Mouse (Mus musculus) heart, embryonic 14.5 days (tissue): ENCODE data around the gene Il1f6. TPM values are rescaled to one million over a fixed set of nuclear protein-coding genes. Genes with fewer than 3 reads are reported as not detected.

Source experiments
- ATAC-seq: fragments of 200-750 bp; cut with Nextera tagmentation; 2 replicates; pipeline ENCODE4 v1.8.0; 2017; ENCODE audit warnings: low read depth, moderate TSS enrichment; ENCODE audit not compliant: insufficient number of reproducible peaks, insufficient read depth, low FRiP score
- H3K27ac ChIP-seq, 2 experiments: fragments of 200-500 bp in 1 of 2; fragments of 300-500 bp in 1 of 2; sonication (generic) in 1 of 2; replicated peaks in 1 of 2; 2 replicates each; pipeline ENCODE4 v1.5.1; 2012 to 2014; ENCODE audit warnings: low read depth in 2 of 2, low read length in 2 of 2, control low read depth in 1 of 2, mild to moderate bottlenecking in 1 of 2, mixed read lengths in 1 of 2; ENCODE audit not compliant: control insufficient read depth in 1 of 2, insufficient read depth in 1 of 2
- H3K27me3 ChIP-seq: fragments of 300-500 bp; sonication (generic); 2 replicates; pipeline ENCODE4 v1.6.1; 2014; ENCODE audit warnings: mild to moderate bottlenecking, low read length, control low read depth; ENCODE audit not compliant: control insufficient read depth, insufficient read depth
- H3K36me3 ChIP-seq: fragments of 300-500 bp; sonication (generic); 2 replicates; pipeline ENCODE4 v1.6.1; 2014; ENCODE audit warnings: mild to moderate bottlenecking, control low read depth, low read length, mixed read lengths; ENCODE audit not compliant: control insufficient read depth, insufficient read depth
- H3K4me1 ChIP-seq, 2 experiments: fragments of 200-500 bp in 1 of 2; fragments of 300-500 bp in 1 of 2; sonication (generic) in 1 of 2; 2 replicates each; pipeline ENCODE4 v1.6.1; 2012 to 2014; ENCODE audit warnings: low read length in 2 of 2, control low read depth in 1 of 2, mixed read lengths in 1 of 2; ENCODE audit not compliant: control insufficient read depth in 2 of 2, insufficient read depth in 2 of 2
- H3K4me2 ChIP-seq: fragments of 300-500 bp; sonication (generic); 2 replicates; pipeline ENCODE4 v1.6.1; 2014; ENCODE audit warnings: mild to moderate bottlenecking, low read length
- H3K4me3 ChIP-seq, 2 experiments: fragments of 200-500 bp in 1 of 2; fragments of 300-500 bp in 1 of 2; sonication (generic) in 1 of 2; 2 replicates each; pipeline ENCODE4 v1.5.1; 2012 to 2014; ENCODE audit warnings: low read length in 2 of 2, mild to moderate bottlenecking in 2 of 2, control low read depth in 1 of 2, low read depth in 1 of 2, moderate library complexity in 1 of 2; ENCODE audit not compliant: control insufficient read depth in 1 of 2, insufficient read depth in 1 of 2
- H3K9ac ChIP-seq: fragments of 300-500 bp; sonication (generic); 2 replicates; pipeline ENCODE4 v1.6.1; 2014; ENCODE audit warnings: mild to moderate bottlenecking, low read length
- H3K9me3 ChIP-seq: fragments of 300-500 bp; sonication (generic); 2 replicates; pipeline ENCODE4 v1.6.1; 2016; ENCODE audit warnings: low read length, control low read depth; ENCODE audit not compliant: control insufficient read depth
- WGBS: fragments of 180-500 bp; shearing (Covaris S2); extraction: QIAGEN DNeasy Blood & Tissue Kit; methylation state at CpG from one replicate; pipeline ENCODE4 v1.1.7; 2014; 5-methylcytosine and 5-hydroxymethylcytosine counted together
- polyA plus RNA-seq: library from polyadenylated mRNA; unstranded; fragments of >200 nt; fragmentation: Nextera tagmentation; extraction: Ambion mirVana; gene quantifications from 2 replicates; pipeline ENCODE4 v1.2.1, GENCODE M21; 2014

Gene Il1f6
- polyA plus RNA-seq, 1 experiment from 2014 or later = not detected

DNA sequence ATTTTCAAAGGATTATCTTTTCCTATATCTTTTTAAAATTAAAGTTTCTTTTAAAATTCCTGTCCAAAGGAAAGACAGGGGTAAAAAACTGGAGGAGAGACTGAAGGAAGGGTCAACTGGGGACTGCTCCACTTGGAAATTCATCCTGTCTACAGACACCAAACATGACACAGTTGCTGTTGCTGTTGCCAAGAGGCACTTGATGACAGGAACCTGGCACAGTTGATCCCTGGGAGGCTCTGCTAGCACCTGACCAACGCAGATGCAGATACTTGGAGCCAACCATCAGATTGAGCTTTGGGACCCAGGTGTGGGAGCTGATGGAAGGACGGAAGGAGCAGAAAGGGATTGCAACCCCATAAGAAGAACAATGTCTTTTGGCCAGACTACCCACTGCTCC lies 12.0 kb downstream of the Il1f6 start:
- no peak for ATAC-seq
- H3K4me1 ChIP-seq = no peaks in the 10 kb centered on the region
- H3K27me3 ChIP-seq = no peaks in the 10 kb centered on the region
- 72% methylated on average over 2 of the region's 2 CpGs for WGBS
- peaks cover 5% of the 10 kb centered on the region; the same call in 1 of the 2 replicates for H3K9me3 ChIP-seq
- H3K4me2 ChIP-seq = no peak overlapping the region
- H3K36me3 ChIP-seq = no peaks in the 10 kb centered on the region
- H3K9ac ChIP-seq = no peak overlapping the region
- no peak overlapping the region for H3K27ac ChIP-seq
- no peak overlapping the region for H3K4me3 ChIP-seq

DNA sequence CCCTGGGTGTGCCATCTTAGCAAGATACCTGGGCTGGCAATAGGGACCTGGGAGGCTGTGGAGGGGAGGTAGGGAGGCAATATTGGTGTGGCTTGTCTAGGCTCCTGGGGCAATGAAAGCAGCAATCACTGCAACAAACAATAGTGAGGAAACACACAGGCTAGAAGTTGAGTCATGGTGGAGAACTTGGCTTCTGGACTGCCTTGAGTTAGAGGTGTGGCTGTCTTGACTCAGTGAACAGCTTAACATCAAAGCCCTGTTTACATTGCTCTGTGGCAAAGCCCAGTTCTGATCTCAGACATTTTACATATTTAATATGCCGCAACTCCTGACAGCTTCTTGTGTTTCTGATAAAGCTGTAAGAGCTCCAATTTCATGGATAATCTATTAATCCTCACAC lies 52.3 kb downstream of the Il1f6 start:
- Histone ChIP-seq H3K4me2 (no peak overlapping the region), H3K27ac (no peak overlapping the region), H3K36me3 (no peaks in the 10 kb centered on the region), H3K27me3 (no peaks in the 10 kb centered on the region), H3K4me3 (no peak overlapping the region), H3K4me1 (no peaks in the 10 kb centered on the region), H3K9ac (no peak overlapping the region), H3K9me3 (no peaks in the 10 kb centered on the region)
- 86% methylated on average over 1 of the region's 1 CpGs for WGBS
- ATAC-seq = no peak

DNA sequence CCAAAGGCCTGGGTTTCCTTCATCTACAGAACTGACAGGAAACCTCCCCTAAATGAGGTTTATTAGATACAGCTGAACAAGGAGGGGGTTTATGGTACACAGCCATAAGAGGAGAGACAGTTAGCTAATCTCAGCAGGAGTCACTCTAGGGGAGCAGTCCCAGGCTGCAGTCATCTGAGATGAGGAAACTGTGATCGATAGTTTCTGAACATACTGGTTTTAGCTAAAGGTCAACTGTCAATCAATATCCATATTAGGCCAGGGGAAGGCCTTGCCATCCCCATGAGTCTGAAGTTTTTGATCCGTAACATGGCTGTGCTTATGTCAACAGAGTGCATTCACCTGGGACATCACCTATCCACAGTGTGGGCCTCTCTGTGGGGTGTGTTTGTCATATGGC lies 58.4 kb downstream of the Il1f6 start:
- H3K27me3 ChIP-seq = no peaks in the 10 kb centered on the region
- no peaks in the 10 kb centered on the region for H3K36me3 ChIP-seq
- H3K4me1 ChIP-seq = no peaks in the 10 kb centered on the region
- H3K4me2 ChIP-seq = no peak overlapping the region
- no peak overlapping the region for H3K9ac ChIP-seq
- H3K4me3 ChIP-seq = no peak overlapping the region
- no peak overlapping the region for H3K27ac ChIP-seq
- 67% methylated on average over 2 of the region's 2 CpGs for WGBS
- ATAC-seq = no peak
- H3K9me3 ChIP-seq = no peaks in the 10 kb centered on the region

DNA sequence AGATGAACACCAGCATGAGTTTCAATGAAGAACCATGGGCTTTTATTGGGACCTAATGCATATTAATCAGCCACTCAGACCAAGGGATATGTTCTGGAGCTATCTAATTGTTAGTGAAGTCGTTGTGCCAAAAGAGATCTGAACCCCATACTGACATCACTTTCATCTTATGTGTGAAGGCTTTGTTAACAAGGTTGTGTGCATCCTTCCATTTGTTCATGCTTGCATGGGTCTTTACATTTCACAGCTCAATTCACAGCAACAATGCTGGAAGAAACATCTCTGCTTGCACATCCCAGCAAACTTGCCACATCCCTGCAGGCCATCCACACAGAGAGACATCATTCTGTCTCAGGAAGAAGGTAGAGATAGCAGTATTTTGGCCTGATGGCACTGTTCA lies 59.9 kb downstream of the Il1f6 start:
- H3K4me1 ChIP-seq = no peaks in the 10 kb centered on the region
- no peaks in the 10 kb centered on the region for H3K27me3 ChIP-seq
- H3K9me3 ChIP-seq = no peaks in the 10 kb centered on the region
- WGBS = 43% methylated on average over 1 of the region's 1 CpGs
- H3K9ac ChIP-seq = no peak overlapping the region
- no peak for ATAC-seq
- H3K36me3 ChIP-seq = no peaks in the 10 kb centered on the region
- no peak overlapping the region for H3K27ac ChIP-seq
- no peak overlapping the region for H3K4me2 ChIP-seq
- H3K4me3 ChIP-seq = no peak overlapping the region

Other genes starting within 250 kb of the Il1f6 start
- 4.3 and 6.0 TPM in 2 replicates for gene Hnmt, start 166.0 kb upstream of the Il1f6 start, polyA plus RNA-seq
- gene Tbpl2, start 118.8 kb upstream of the Il1f6 start, polyA plus RNA-seq = not detected in 2 replicates
- not detected in 2 replicates for gene Il1f8, start 62.3 kb upstream of the Il1f6 start, polyA plus RNA-seq
- gene Il1f9, start 28.9 kb upstream of the Il1f6 start, polyA plus RNA-seq = not detected in 2 replicates
- gene Il1f5, start 61.5 kb downstream of the Il1f6 start, polyA plus RNA-seq = not detected in 2 replicates
- gene Il1f10, start 75.8 kb downstream of the Il1f6 start, polyA plus RNA-seq = not detected in 2 replicates
- gene Il1rn, start 121.4 kb downstream of the Il1f6 start, polyA plus RNA-seq = 0.42 and 1.6 TPM in 2 replicates
- gene Psd4, start 152.2 kb downstream of the Il1f6 start, polyA plus RNA-seq = 1.2 and 1.4 TPM in 2 replicates